Mouse (Mus musculus) ovary, postnatal 10 days (tissue): Measurements from ENCODE around the gene Phc2.

Experiments
- DNase-seq: peaks from one replicate; pipeline ENCODE4 v3.0.0; 2022; ENCODE audit warnings: low spot score

The Phc2 gene

GRCm38 (mm10) chr4:128743031-128743626, 88.6 kb downstream of the Phc2 start:
- DNase-seq = no peak

DNA sequence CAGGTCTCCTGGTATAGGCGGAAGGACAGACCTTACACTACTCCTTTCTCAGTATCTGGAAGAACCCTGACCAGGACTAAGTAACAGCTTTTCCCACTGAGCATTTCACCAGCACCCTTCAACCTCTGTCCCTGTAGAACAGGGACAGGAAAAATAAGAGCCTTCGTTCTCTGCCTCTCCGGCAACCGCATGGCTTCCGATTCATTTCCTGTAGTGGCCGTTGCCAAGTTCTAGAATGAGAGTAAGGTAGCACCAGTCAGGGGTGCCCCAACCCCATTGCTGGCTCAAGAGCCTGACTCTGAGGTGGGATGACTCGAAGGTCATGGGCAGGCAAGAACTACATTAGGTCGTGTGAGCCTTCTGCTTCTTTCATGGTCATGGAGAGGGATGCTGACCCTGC, 90.7 kb downstream of the Phc2 start:
- no peak for DNase-seq

DNA sequence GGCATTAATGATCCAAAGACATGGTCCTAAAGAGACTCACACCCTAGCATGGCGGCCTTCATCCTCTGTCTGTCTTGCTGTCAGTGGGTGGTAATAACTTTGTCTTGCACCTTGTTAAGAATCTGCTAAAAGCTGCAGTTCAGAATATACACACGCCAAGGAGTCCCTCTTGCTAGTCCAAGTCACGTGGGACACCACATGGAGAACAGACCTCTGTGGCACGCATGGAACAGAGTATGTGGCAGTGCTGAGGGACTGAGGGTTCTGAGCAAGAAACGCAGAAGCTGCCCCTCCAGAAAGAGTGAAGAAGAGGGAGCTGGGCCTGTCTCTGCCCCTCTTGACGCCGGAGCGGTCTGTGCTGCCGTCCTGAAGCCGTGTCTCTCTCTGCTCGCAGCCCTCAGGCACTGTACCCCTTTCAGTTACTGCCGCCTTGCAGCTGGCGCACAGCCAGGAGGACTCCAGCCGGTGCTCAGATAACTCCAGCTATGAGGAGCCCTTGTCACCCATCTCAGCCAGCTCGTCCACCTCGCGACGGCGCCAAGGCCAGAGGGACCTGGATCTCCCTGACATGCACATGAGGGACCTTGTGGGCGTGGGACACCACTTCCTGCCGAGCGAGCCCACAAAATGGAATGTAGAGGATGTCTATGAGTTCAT, 93.2 kb downstream of the Phc2 start:
- DNase-seq = no peak

- DNase-seq = no peak
Observed at GRCm38 (mm10) chr4:128748309-128748708, 93.8 kb downstream of the Phc2 start.

DNA sequence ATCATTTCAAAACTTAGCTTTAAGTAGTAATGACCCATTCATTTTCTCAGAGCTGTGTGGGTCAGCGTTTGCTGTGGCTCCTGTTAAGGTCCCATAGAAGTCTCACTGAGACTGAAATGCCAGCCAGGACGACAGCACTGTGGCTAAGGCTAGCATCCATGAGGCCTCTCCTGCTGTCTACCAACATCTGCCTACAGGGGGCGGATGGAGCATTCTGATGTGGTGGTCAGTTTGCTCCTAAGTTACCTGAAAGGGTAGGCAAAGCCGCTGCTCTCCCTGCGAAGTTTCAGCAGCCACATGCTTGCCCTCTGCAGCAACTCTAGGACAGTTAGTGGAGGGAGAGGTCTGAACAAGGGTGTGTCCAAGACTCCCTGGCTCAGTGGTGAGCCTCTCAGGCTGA, 96.5 kb downstream of the Phc2 start:
- no peak for DNase-seq

GRCm38 (mm10) chr4:128752031-128752757, 97.7 kb downstream of the Phc2 start:
- DNase-seq = no peak

- no peak for DNase-seq
Observed at GRCm38 (mm10) chr4:128753571-128753970, 99.1 kb downstream of the Phc2 start.

GRCm38 (mm10) chr4:128755064-128755463, 100.6 kb downstream of the Phc2 start, which contains the start of gene A3galt2:
Gene A3galt2, plus strand, starts transcription at chr4:128755364.
- DNase-seq = no peak

DNA sequence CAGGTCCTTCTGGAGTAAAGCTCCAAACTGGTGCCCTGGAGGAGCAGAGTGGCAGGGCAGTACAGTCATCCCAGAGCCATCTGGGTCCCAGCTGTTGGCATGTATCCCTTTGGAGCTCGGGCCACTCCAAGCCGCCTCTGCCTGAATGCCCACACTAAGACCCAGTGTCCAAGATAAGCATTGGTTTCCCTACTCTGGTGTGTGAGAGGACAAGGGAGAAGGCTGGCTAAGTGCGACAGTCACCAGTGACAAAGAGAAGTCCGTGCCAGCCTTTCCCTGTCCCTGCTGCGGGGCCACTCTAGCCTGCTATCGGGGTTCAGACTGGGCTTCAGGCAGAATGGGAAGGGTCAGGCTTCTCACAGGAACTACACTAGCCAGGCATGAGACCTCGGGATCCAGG, 101.4 kb downstream of the Phc2 start:
- no peak for DNase-seq

DNA sequence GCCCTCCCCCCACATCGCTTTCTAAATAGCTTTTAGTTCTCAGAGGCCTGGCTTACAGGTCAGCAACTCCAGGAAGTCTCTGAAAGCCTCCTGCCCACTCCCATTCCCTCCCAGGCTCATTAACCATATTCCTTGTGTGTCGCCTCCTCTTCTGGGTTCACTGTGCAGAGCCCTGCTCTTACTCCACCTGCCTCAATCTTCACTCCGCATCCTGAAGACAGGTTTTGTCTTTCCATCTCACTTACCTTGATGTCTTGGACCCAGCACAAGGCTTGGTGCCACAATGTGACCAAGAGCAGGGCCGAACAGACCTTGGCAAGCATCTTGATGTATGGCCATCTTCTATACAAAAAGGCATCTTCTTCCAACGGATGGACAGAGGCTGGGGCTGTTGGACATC, 104.7 kb downstream of the Phc2 start:
- DNase-seq = no peak

GRCm38 (mm10) chr4:128760029-128760428, 105.5 kb downstream of the Phc2 start:
- DNase-seq = no peak

DNA sequence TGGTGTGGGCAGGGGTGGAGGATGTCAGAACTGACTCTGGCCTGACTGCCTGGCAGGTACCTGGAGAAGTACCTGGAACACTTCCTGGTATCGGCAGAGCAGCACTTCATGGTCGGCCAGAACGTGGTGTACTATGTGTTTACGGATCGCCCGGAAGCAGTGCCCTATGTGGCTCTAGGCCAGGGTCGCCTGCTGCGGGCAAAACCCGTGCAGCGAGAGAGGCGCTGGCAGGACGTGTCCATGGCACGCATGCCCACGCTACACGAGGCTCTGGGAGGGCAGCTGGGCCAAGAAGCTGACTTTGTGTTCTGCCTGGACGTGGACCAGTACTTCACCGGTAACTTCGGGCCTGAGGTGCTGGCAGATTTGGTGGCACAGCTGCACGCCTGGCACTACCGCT, 112.4 kb downstream of the Phc2 start:
- DNase-seq = no peak

DNA sequence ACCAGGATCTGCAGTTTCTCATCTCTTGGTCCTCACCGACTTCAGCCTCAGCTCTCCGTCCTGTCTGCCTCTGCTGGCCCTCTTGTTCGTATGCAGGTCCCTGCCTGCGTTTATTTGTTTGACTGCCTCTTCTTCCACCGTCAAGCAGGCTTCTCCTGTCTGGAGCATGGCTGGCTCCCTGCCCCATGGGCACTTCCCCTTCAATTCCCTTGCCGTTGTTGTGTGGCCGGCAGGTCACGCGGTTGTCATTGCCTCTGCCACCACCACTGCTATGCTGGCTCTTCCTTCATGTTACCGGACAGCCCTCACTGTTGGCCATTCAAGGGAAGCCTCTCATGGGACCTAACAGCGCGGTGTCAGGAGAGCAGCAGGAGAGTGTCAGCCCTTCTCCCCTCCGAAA, 113.6 kb downstream of the Phc2 start:
- DNase-seq = no peak

DNA sequence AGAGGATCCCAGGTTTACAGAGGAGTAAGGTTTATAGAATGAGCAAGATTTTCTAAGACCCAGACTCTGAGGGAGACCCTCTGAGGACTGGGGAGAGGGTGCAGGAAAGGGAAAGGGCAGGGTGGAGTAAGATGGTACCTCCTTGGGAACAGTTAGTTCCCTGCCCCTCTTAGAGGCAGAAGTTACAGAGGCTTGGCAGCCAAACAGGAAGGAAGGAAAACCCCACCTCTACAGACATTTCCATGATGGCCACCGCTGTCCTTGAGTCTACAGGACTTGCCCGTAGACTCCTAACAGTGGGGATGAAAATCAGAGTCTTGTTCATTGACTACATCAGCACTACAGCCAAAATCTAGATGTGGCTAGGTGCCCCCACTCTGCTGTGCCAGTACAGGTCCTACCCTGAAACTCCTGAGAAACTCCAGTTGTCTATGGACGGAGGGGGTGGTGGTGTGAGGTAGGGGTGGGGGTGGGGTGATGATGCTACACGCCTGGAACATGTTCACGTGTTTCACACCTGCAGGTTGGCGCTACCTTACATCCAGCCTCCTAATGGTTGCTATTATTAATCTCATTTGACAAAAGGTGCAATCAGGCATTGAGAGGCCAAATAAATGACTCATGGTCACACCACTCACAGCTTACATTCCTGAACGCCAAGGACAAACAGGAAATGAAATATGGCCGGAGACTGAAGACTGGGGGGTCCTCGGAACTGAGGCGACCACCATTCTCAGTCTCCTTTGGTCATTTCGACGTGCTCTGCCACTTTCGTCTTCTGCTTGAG, 115.3 kb downstream of the Phc2 start:
- DNase-seq = no peak

GRCm38 (mm10) chr4:128770698-128771097, 116.2 kb downstream of the Phc2 start:
- DNase-seq = no peak

- no peak for DNase-seq
Observed at GRCm38 (mm10) chr4:128773820-128774219, 119.3 kb downstream of the Phc2 start.

DNA sequence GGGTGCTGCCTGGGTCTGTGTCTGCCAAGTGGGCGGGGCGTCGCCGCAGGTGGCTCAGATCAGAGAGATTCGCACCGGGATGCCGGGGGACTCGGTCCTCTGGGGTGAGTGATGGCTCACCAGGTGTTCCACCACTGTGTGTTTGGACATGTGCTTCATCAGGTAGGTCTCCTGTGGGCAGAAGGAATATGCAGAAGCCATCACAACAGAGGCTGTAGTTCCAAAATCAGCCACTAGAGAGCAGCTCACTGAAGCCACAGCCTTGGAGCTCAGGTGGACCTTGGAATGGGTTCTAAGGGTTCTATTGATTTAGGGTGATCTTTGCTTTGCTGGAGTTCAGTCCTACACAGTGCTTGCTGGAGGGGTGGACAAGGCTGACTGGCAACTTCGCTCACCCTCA, 120.0 kb downstream of the Phc2 start:
- no peak for DNase-seq

GRCm38 (mm10) chr4:128776568-128777289, 122.2 kb downstream of the Phc2 start:
- peak; percentile 65 for DNase-seq

- no peak for DNase-seq
Observed at GRCm38 (mm10) chr4:128777593-128777992, 123.1 kb downstream of the Phc2 start.

DNA sequence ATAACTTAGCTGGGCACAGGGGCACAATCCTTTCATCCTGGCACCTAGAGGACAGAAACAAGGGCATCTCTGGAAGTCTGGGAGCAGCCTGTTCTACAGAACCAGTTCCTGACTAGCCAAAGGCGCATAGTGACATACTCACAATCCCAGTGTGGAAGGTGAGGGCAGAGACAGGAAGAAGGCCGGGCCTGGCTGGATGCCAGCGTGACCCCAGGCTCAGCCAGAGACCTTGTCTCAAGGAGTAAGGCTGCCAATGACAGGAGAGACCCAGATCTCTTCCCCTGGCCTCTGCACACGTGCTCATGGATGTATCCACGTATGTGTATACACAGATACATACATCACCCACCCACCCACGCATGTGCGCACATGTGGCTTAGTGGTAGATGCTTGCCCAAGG, 127.5 kb downstream of the Phc2 start:
- DNase-seq = no peak

DNA sequence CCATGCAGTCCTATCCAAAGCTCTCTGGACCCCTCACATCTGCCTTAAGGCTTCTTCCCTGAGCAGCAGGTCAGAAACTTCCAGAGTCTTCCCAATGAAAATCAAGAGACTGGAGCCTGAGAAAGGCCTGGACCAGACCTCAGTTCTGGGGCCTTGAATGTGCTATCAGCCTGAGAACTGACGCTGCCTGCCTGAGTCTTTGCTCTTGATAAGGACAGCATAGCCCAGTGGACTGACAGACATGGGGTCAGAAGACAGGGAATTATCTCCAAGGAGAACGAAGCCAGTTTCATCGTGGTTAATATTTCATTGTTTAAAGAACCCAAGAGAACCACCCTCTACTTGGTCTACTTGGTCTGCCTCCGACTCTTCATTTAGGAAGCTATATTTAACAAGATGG, 128.1 kb downstream of the Phc2 start:
- no peak for DNase-seq
